Mouse (Mus musculus): ENCODE results near the gene Pcgf3.

The Pcgf3 gene

GRCm38 (mm10) chr5:108554041-108554440, 93.0 kb downstream of the Pcgf3 start:
- no peak for DNase-seq (ENCODE audit: low spot score in 2 of 2)

Measured in frontal cortex, postnatal 10 days (tissue).